Mouse (Mus musculus): ENCODE data around the gene Lrrc32. TPM values are rescaled to one million over a fixed set of nuclear protein-coding genes. Genes with fewer than 3 reads are reported as not detected.

Gene Lrrc32
- polyA plus RNA-seq, 1 experiment from 2014 or later = 6.9 TPM

- Histone ChIP-seq H3K36me3 (ENCODE audit: control insufficient read depth, insufficient read depth) (no peaks in the 10 kb centered on the region), H3K4me2 (replicated peaks; ENCODE audit: low read depth) (no peak overlapping the region), H3K27me3 (replicated peaks; ENCODE audit: control insufficient read depth, insufficient read depth, low read length) (no peaks in the 10 kb centered on the region), H3K9me3 (ENCODE audit: control insufficient read depth) (no peaks in the 10 kb centered on the region), H3K27ac (ENCODE audit: low read depth, low read length) (no peak overlapping the region), H3K4me3 (ENCODE audit: low read depth, low read length) (no peak overlapping the region), H3K9ac (ENCODE audit: low read depth, low read length) (no peak overlapping the region), H3K4me1 (replicated peaks; ENCODE audit: control insufficient read depth, insufficient read depth, low read length) (no peaks in the 10 kb centered on the region)
- no peak for TF ChIP-seq CTCF (IDR thresholded peaks at IDR 0.05; ENCODE audit: low read depth)
- 51% methylated on average over 7 of the region's 7 CpGs for WGBS
- ATAC-seq = no peak
Measured at GRCm38 (mm10) chr7:98531612-98532011, 42.5 kb downstream of the Lrrc32 start.

- no peaks in the 10 kb centered on the region for H3K9me3 ChIP-seq (ENCODE audit: control insufficient read depth)
- H3K27ac ChIP-seq (ENCODE audit: low read depth, low read length) = no peak overlapping the region
- H3K4me2 ChIP-seq (replicated peaks; ENCODE audit: low read depth) = no peak overlapping the region
- H3K36me3 ChIP-seq (ENCODE audit: control insufficient read depth, insufficient read depth) = no peaks in the 10 kb centered on the region
- 88% methylated on average over 4 of the region's 4 CpGs for WGBS
- no peak for ATAC-seq
- H3K4me3 ChIP-seq (ENCODE audit: low read depth, low read length) = no peak overlapping the region
- no peaks in the 10 kb centered on the region for H3K27me3 ChIP-seq (replicated peaks; ENCODE audit: control insufficient read depth, insufficient read depth, low read length)
- no peak for TF ChIP-seq CTCF (IDR thresholded peaks at IDR 0.05; ENCODE audit: low read depth)
- H3K4me1 ChIP-seq (replicated peaks; ENCODE audit: control insufficient read depth, insufficient read depth, low read length) = no peaks in the 10 kb centered on the region
- no peak overlapping the region for H3K9ac ChIP-seq (ENCODE audit: low read depth, low read length)
Measured at GRCm38 (mm10) chr7:98532981-98533380, 43.9 kb downstream of the Lrrc32 start.

GRCm38 (mm10) chr7:98534432-98534855 lies 45.4 kb downstream of the Lrrc32 start:
- TF ChIP-seq CTCF (IDR thresholded peaks at IDR 0.05; ENCODE audit: low read depth) = no peak
- Histone ChIP-seq H3K36me3 (ENCODE audit: control insufficient read depth, insufficient read depth) (no peaks in the 10 kb centered on the region), H3K9ac (ENCODE audit: low read depth, low read length) (no peak overlapping the region), H3K9me3 (ENCODE audit: control insufficient read depth) (no peaks in the 10 kb centered on the region), H3K4me3 (ENCODE audit: low read depth, low read length) (no peak overlapping the region), H3K27ac (ENCODE audit: low read depth, low read length) (no peak overlapping the region), H3K27me3 (replicated peaks; ENCODE audit: control insufficient read depth, insufficient read depth, low read length) (no peaks in the 10 kb centered on the region), H3K4me1 (replicated peaks; ENCODE audit: control insufficient read depth, insufficient read depth, low read length) (no peaks in the 10 kb centered on the region), H3K4me2 (replicated peaks; ENCODE audit: low read depth) (no peak overlapping the region)
- no peak for ATAC-seq
- 88% methylated on average over 13 of the region's 13 CpGs for WGBS

GRCm38 (mm10) chr7:98535191-98535590 lies 46.1 kb downstream of the Lrrc32 start:
- WGBS = 91% methylated on average over 6 of the region's 6 CpGs
- Histone ChIP-seq H3K9me3 (ENCODE audit: control insufficient read depth) (no peaks in the 10 kb centered on the region), H3K4me1 (replicated peaks; ENCODE audit: control insufficient read depth, insufficient read depth, low read length) (no peaks in the 10 kb centered on the region), H3K4me3 (ENCODE audit: low read depth, low read length) (no peak overlapping the region), H3K27ac (ENCODE audit: low read depth, low read length) (no peak overlapping the region), H3K4me2 (replicated peaks; ENCODE audit: low read depth) (no peak overlapping the region), H3K27me3 (replicated peaks; ENCODE audit: control insufficient read depth, insufficient read depth, low read length) (no peaks in the 10 kb centered on the region), H3K9ac (ENCODE audit: low read depth, low read length) (no peak overlapping the region), H3K36me3 (ENCODE audit: control insufficient read depth, insufficient read depth) (no peaks in the 10 kb centered on the region)
- TF ChIP-seq CTCF (IDR thresholded peaks at IDR 0.05; ENCODE audit: low read depth) = no peak
- ATAC-seq = no peak

GRCm38 (mm10) chr7:98535882-98536281 lies 46.8 kb downstream of the Lrrc32 start:
- H3K4me3 ChIP-seq (ENCODE audit: low read depth, low read length) = no peak overlapping the region
- WGBS = 90% methylated on average over 4 of the region's 4 CpGs
- H3K4me1 ChIP-seq (replicated peaks; ENCODE audit: control insufficient read depth, insufficient read depth, low read length) = no peaks in the 10 kb centered on the region
- no peaks in the 10 kb centered on the region for H3K36me3 ChIP-seq (ENCODE audit: control insufficient read depth, insufficient read depth)
- H3K9ac ChIP-seq (ENCODE audit: low read depth, low read length) = no peak overlapping the region
- no peaks in the 10 kb centered on the region for H3K9me3 ChIP-seq (ENCODE audit: control insufficient read depth)
- no peak overlapping the region for H3K4me2 ChIP-seq (replicated peaks; ENCODE audit: low read depth)
- no peaks in the 10 kb centered on the region for H3K27me3 ChIP-seq (replicated peaks; ENCODE audit: control insufficient read depth, insufficient read depth, low read length)
- TF ChIP-seq CTCF (IDR thresholded peaks at IDR 0.05; ENCODE audit: low read depth) = no peak
- ATAC-seq = no peak
- H3K27ac ChIP-seq (ENCODE audit: low read depth, low read length) = no peak overlapping the region

GRCm38 (mm10) chr7:98537210-98537966 lies 48.3 kb downstream of the Lrrc32 start:
- no peak overlapping the region for H3K4me2 ChIP-seq (replicated peaks; ENCODE audit: low read depth)
- H3K27ac ChIP-seq (ENCODE audit: low read depth, low read length) = peak overlapping the region; percentile 28; the same call in 1 of the 2 replicates
- no peaks in the 10 kb centered on the region for H3K36me3 ChIP-seq (ENCODE audit: control insufficient read depth, insufficient read depth)
- H3K9me3 ChIP-seq (ENCODE audit: control insufficient read depth) = no peaks in the 10 kb centered on the region
- H3K9ac ChIP-seq (ENCODE audit: low read depth, low read length) = no peak overlapping the region
- no peaks in the 10 kb centered on the region for H3K27me3 ChIP-seq (replicated peaks; ENCODE audit: control insufficient read depth, insufficient read depth, low read length)
- no peak overlapping the region for H3K4me3 ChIP-seq (ENCODE audit: low read depth, low read length)
- 33% methylated on average over 10 of the region's 10 CpGs for WGBS
- H3K4me1 ChIP-seq (replicated peaks; ENCODE audit: control insufficient read depth, insufficient read depth, low read length) = peaks cover 6% of the 10 kb centered on the region; the same call in 1 of the 2 replicates
- 0 out of 2 replicates have a peak, but pooled peaks have one; percentile 13 for TF ChIP-seq CTCF (IDR thresholded peaks at IDR 0.05; ENCODE audit: low read depth)
- no peak for ATAC-seq

Data from intestine, postnatal 0 days (tissue).